Comparison of ENCODE assay signal across 13 mouse cellular contexts in genomic region chr7:101925892-101926291, GRCm38 (mm10). TPM values are rescaled to one million over a fixed set of nuclear protein-coding genes. Genes with fewer than 3 reads are reported as not detected.
DNase-seq lines count a peak whose midpoint lies in the region; ATAC-seq and TF ChIP-seq lines count a peak whose summit lies in the region.
"Not testable (repeated sequence)": the region's sequence is repeated elsewhere in the genome, so short reads cannot be mapped to it uniquely, and the experiment has no call there.
"Had no signal": no experiment of that assay in that cellular context is flagged by ENCODE, and none has a peak within 500 bp of the region (broad histone marks: within the 10 kb centered on the region; RNA-seq: fewer than 3 reads in every experiment).

No protein-coding gene starts in this region.

- H3K27me3 ChIP-seq in ES-Bruce4 (ENCODE audit: control insufficient read depth, insufficient read depth, low read length, poor library complexity, severe bottlenecking); Patski; liver, postnatal 0 days (ENCODE audit: insufficient read depth, low read length); midbrain, postnatal 0 days (ENCODE audit: insufficient read depth, low read length): not testable (repeated sequence)

- H3K9me3 ChIP-seq in ES-Bruce4 (replicated peaks; ENCODE audit: control insufficient read depth, insufficient read depth, low read length, poor library complexity, severe bottlenecking); liver, postnatal 0 days (ENCODE audit: low read length); midbrain, postnatal 0 days (ENCODE audit: low read length): not testable (repeated sequence)

- intact Hi-C loops in gastrocnemius, adult 2 months (cut with DNase I): not testable (repeated sequence)

- not testable (repeated sequence) for ATAC-seq in Patski; liver, postnatal 0 days; midbrain, postnatal 0 days (ENCODE audit: low FRiP score)

- not testable (repeated sequence) for H3K27ac ChIP-seq in ES-Bruce4 (ENCODE audit: insufficient read depth, low read length); gastrocnemius, adult 2 months; layer of hippocampus, adult 2 months; liver, postnatal 0 days (ENCODE audit: low read depth); midbrain, postnatal 0 days (ENCODE audit: low read depth, low read length)

- not testable (repeated sequence) for TF ChIP-seq EP300 in ES-Bruce4 (IDR thresholded peaks at IDR 0.05; ENCODE audit: insufficient read depth, low read depth, low read length); liver, postnatal 0 days (IDR thresholded peaks at IDR 0.05; ENCODE audit: low read depth)

- POLR2A ChIA-PET in Patski (lab: Charles Lee): not testable (repeated sequence)

- not testable (repeated sequence) for TF ChIP-seq POLR2A in ES-Bruce4 (IDR thresholded peaks at IDR 0.05; ENCODE audit: insufficient read depth, low read length)

- H3K36me3 ChIP-seq in ES-Bruce4 (ENCODE audit: control insufficient read depth, insufficient read depth, low read length, poor library complexity, severe bottlenecking); liver, postnatal 0 days (replicated peaks; ENCODE audit: insufficient read depth, low read length); midbrain, postnatal 0 days (ENCODE audit: insufficient read depth, low read length): not testable (repeated sequence)

- DNase-seq in Patski (ENCODE audit: low read depth, low spot score); gastrocnemius, adult 2 months; layer of hippocampus, adult 2 months (ENCODE audit: low spot score in 2 of 2); liver, postnatal 0 days; midbrain, postnatal 0 days (ENCODE audit: low spot score): not testable (repeated sequence)
- peak; percentile 14 for DNase-seq in induced T-regulatory cell, adult 2 months (ENCODE audit: low read depth)

- not testable (repeated sequence) for H3K4me1 ChIP-seq in ES-Bruce4 (ENCODE audit: control insufficient read depth, insufficient read depth, low read length); liver, postnatal 0 days (ENCODE audit: insufficient read depth); midbrain, postnatal 0 days (ENCODE audit: insufficient read depth, low read length)

- TF ChIP-seq CTCF in ES-Bruce4 (IDR thresholded peaks at IDR 0.05; ENCODE audit: low read depth, low read length) (peak; percentile 7), Patski (IDR thresholded peaks at IDR 0.05) (peak; percentile 49)
- peak; percentile 36 for TF ChIP-seq CTCF in gastrocnemius, adult 2 months (IDR thresholded peaks at IDR 0.05)
- TF ChIP-seq CTCF in layer of hippocampus, adult 2 months (conservative IDR thresholded peaks at IDR 0.05): peak; percentile 58
- TF ChIP-seq CTCF in liver, postnatal 0 days (IDR thresholded peaks at IDR 0.05; ENCODE audit: low read depth): peak; percentile 34
- TF ChIP-seq CTCF in midbrain, postnatal 0 days (IDR thresholded peaks at IDR 0.05): peak; percentile 12; the same call in 1 of the 2 replicates

- not testable (repeated sequence) for H3K4me3 ChIP-seq in ES-Bruce4 (ENCODE audit: low read depth, low read length); gastrocnemius, adult 2 months; layer of hippocampus, adult 2 months; liver, postnatal 0 days (ENCODE audit: low read depth, low read length); midbrain, postnatal 0 days (ENCODE audit: low read depth, low read length)

- H3K9ac ChIP-seq in ES-Bruce4 (ENCODE audit: low read depth, poor library complexity, severe bottlenecking); liver, postnatal 0 days (replicated peaks); midbrain, postnatal 0 days (replicated peaks; ENCODE audit: low read length, poor library complexity, severe bottlenecking): not testable (repeated sequence)

- H3K4me2 ChIP-seq in liver, postnatal 0 days (ENCODE audit: low read depth, low read length); midbrain, postnatal 0 days (ENCODE audit: low read depth, low read length, poor library complexity, severe bottlenecking): not testable (repeated sequence)

- CTCF ChIA-PET in Patski (lab: Charles Lee): interaction anchor here (0.7 to 1.0 kb wide), 2 partner anchors 151 to 156 kb away, joined by 3 read pairs; no protein-coding TSS in a partner anchor

- in situ Hi-C loops in Patski (cut with MboI; ENCODE audit: low pct_unique_long_range_greater_than_20kb): not testable (repeated sequence)

RNA-seq across cellular contexts. Expression of gene Lrrc51, which starts 7.8 kb away (rescaled TPM):
- 6.7 and 7.5 TPM in 2 replicates for polyA plus RNA-seq in ES-Bruce4 (2011; ENCODE audit: insufficient read depth, insufficient read length, low read depth, missing spikeins)
- 6.0 TPM for polyA plus RNA-seq in Patski (2021)
- 1 to 10 TPM; 4.1 to 4.2 TPM for total RNA-seq in gastrocnemius, adult 2 months (2021)
- total RNA-seq in layer of hippocampus, adult 2 months (2021): 1 to 10 TPM; 5.4 to 5.9 TPM
- polyA plus RNA-seq in liver, postnatal 0 days (2015; fragmentation: Nextera tagmentation; extraction: Ambion mirVana): 2.5 and 3.1 TPM in 2 replicates
- total RNA-seq in midbrain, postnatal 0 days (2014; rRNA removed): 3.7 and 6.9 TPM in 2 replicates
- polyA plus RNA-seq in midbrain, postnatal 0 days (2015; fragmentation: Nextera tagmentation; extraction: Ambion mirVana): 7.0 TPM in 2 replicates

RNA-seq across cellular contexts. Expression of gene Numa1, which starts 8.0 kb away (rescaled TPM):
- polyA plus RNA-seq in ES-Bruce4 (2011; ENCODE audit: insufficient read depth, insufficient read length, low read depth, missing spikeins) (160 and 170 TPM in 2 replicates), Patski (2021) (156 TPM)
- total RNA-seq in gastrocnemius, adult 2 months (2021): 10 to 100 TPM; 47.1 to 53.6 TPM
- total RNA-seq in layer of hippocampus, adult 2 months (2021): 100 to 1,000 TPM; 114 to 118 TPM
- 14.1 and 17.2 TPM in 2 replicates for polyA plus RNA-seq in liver, postnatal 0 days (2015; fragmentation: Nextera tagmentation; extraction: Ambion mirVana)
- 64.4 and 74.0 TPM in 2 replicates for total RNA-seq in midbrain, postnatal 0 days (2014; rRNA removed)
- 17.9 and 20.6 TPM in 2 replicates for polyA plus RNA-seq in midbrain, postnatal 0 days (2015; fragmentation: Nextera tagmentation; extraction: Ambion mirVana)

RNA-seq across cellular contexts. Expression of gene Tomt, which starts 19.7 kb away (rescaled TPM):
- polyA plus RNA-seq in ES-Bruce4 (2011; ENCODE audit: insufficient read depth, insufficient read length, low read depth, missing spikeins) (not detected in 2 replicates), Patski (2021) (0.50 TPM)
- total RNA-seq in gastrocnemius, adult 2 months (2021): not detected
- under 1 TPM in 1 of 2 experiments, not detected in 1; 0.20 TPM for total RNA-seq in layer of hippocampus, adult 2 months (2021)
- 0.09 and 0.12 TPM in 2 replicates for polyA plus RNA-seq in liver, postnatal 0 days (2015; fragmentation: Nextera tagmentation; extraction: Ambion mirVana)
- total RNA-seq in midbrain, postnatal 0 days (2014; rRNA removed): 0.38 TPM in 1 of 2 replicates, not detected in the other
- 0.23 and 0.32 TPM in 2 replicates for polyA plus RNA-seq in midbrain, postnatal 0 days (2015; fragmentation: Nextera tagmentation; extraction: Ambion mirVana)
- total RNA-seq: adrenal gland, adult 18-20 months; adrenal gland, postnatal 36 days; gastrocnemius, adult 18-20 months; gastrocnemius, postnatal 14 days; heart, postnatal 10 days; heart, postnatal 36 days had no signal

RNA-seq across cellular contexts. Expression of gene Lamtor1, which starts 20.2 kb away (rescaled TPM):
- polyA plus RNA-seq in ES-Bruce4 (2011; ENCODE audit: insufficient read depth, insufficient read length, low read depth, missing spikeins) (80.9 and 85.9 TPM in 2 replicates), Patski (2021) (130 TPM)
- 100 to 1,000 TPM in 1 of 2 experiments, 10 to 100 TPM in 1; 93.2 to 107 TPM for total RNA-seq in gastrocnemius, adult 2 months (2021)
- total RNA-seq in layer of hippocampus, adult 2 months (2021): 10 to 100 TPM; 90.2 to 95.6 TPM
- polyA plus RNA-seq in liver, postnatal 0 days (2015; fragmentation: Nextera tagmentation; extraction: Ambion mirVana): 61.5 and 62.2 TPM in 2 replicates
- total RNA-seq in midbrain, postnatal 0 days (2014; rRNA removed): 114 and 127 TPM in 2 replicates
- 159 and 180 TPM in 2 replicates for polyA plus RNA-seq in midbrain, postnatal 0 days (2015; fragmentation: Nextera tagmentation; extraction: Ambion mirVana)

RNA-seq across cellular contexts. Expression of gene Folr1, which starts 55.3 kb away (rescaled TPM):
- 54.6 and 59.8 TPM in 2 replicates for polyA plus RNA-seq in ES-Bruce4 (2011; ENCODE audit: insufficient read depth, insufficient read length, low read depth, missing spikeins)
- 73.6 TPM for polyA plus RNA-seq in Patski (2021)
- 1 to 10 TPM; 2.4 to 2.8 TPM for total RNA-seq in gastrocnemius, adult 2 months (2021)
- 1 to 10 TPM in 1 of 2 experiments, not detected in 1; 1.2 TPM for total RNA-seq in layer of hippocampus, adult 2 months (2021)
- polyA plus RNA-seq in liver, postnatal 0 days (2015; fragmentation: Nextera tagmentation; extraction: Ambion mirVana): 0.63 and 0.92 TPM in 2 replicates
- total RNA-seq in midbrain, postnatal 0 days (2014; rRNA removed): 4.9 and 11.5 TPM in 2 replicates
- 3.9 and 4.3 TPM in 2 replicates for polyA plus RNA-seq in midbrain, postnatal 0 days (2015; fragmentation: Nextera tagmentation; extraction: Ambion mirVana)

Comparison
In these comparisons a context has a peak if more than half of its experiments do, and no peak if none do; other contexts are left out.
1. CTCF ChIP-seq: peak in every context shown above with its lines; median percentile 58 in layer of hippocampus, adult 2 months; 49 in Patski; 36 in gastrocnemius, adult 2 months; 34 in liver, postnatal 0 days; 12 in midbrain, postnatal 0 days; 7 in ES-Bruce4.